Mouse (Mus musculus) spleen, postnatal 0 days (tissue): ENCODE data around the gene Nat8. TPM values are rescaled to one million over a fixed set of nuclear protein-coding genes. Genes with fewer than 3 reads are reported as not detected.

Experiments used
- polyA plus RNA-seq: library from polyadenylated mRNA; unstranded; fragments of >200 nt; fragmentation: Nextera tagmentation; extraction: Ambion mirVana; gene quantifications from 2 replicates; pipeline ENCODE4 v1.2.1, GENCODE M21; 2015

Nat8 gene
- polyA plus RNA-seq, result not detected in 2 replicates

GRCm38 (mm10) chr6:85831796-85832321 lies at the start of gene Nat8:
TSS of gene Nat8 (minus strand) at chr6:85832082.

GRCm38 (mm10) chr6:85869006-85869405 lies 37.1 kb upstream of the Nat8 start, which contains the start of gene Nat8f2:
TSS of gene Nat8f2 (minus strand) at chr6:85869158.

GRCm38 (mm10) chr6:85820837-85821236 lies 11.0 kb downstream of the Nat8 start, which contains the start of the genes Nat8f6 and Nat8f5:
TSS of gene Nat8f6 (minus strand) at chr6:85820954.
TSS of gene Nat8f5 (minus strand) at chr6:85820972.

Other genes starting within 250 kb of the Nat8 start
- gene Alms1, start 244.6 kb downstream of the Nat8 start, polyA plus RNA-seq, result 3.4 and 3.6 TPM in 2 replicates
- gene Nat8f7, start 118.9 kb downstream of the Nat8 start, polyA plus RNA-seq, result not detected in 2 replicates
- gene Nat8f3, start 66.3 kb downstream of the Nat8 start, polyA plus RNA-seq, result 0.11 TPM in 1 of 2 replicates, not detected in the other
- gene Nat8f6, start 11.1 kb downstream of the Nat8 start, polyA plus RNA-seq, result not detected in 2 replicates
- gene Nat8f5, start 11.1 kb downstream of the Nat8 start, polyA plus RNA-seq, result not detected in 2 replicates
- not detected in 2 replicates for gene Nat8f2, start 37.1 kb upstream of the Nat8 start, polyA plus RNA-seq
- gene Nat8f4, start 72.8 kb upstream of the Nat8 start, polyA plus RNA-seq, result 0.89 and 1.0 TPM in 2 replicates
- gene Tprkb, start 79.8 kb upstream of the Nat8 start, polyA plus RNA-seq, result 27.2 and 28.6 TPM in 2 replicates
- 4.5 and 5.5 TPM in 2 replicates for gene Nat8f1, start 83.6 kb upstream of the Nat8 start, polyA plus RNA-seq
- gene Dusp11, start 129.6 kb upstream of the Nat8 start, polyA plus RNA-seq, result 37.0 and 37.1 TPM in 2 replicates
- not detected in 2 replicates for gene Figla, start 184.1 kb upstream of the Nat8 start, polyA plus RNA-seq
- gene Add2, start 196.6 kb upstream of the Nat8 start, polyA plus RNA-seq, result 60.3 and 70.7 TPM in 2 replicates